Mouse (Mus musculus): ENCODE results near the gene Rgs8. TPM values are rescaled to one million over a fixed set of nuclear protein-coding genes. Genes with fewer than 3 reads are reported as not detected.

Rgs8 gene
- polyA plus RNA-seq, 1 experiment from 2014 or later, result 0.16 TPM

- no peaks in the 10 kb centered on the region for H3K9me3 ChIP-seq (ENCODE audit: low read length)
- peak overlapping the region; percentile 81 for H3K27ac ChIP-seq (ENCODE audit: low read length)
- H3K4me2 ChIP-seq (replicated peaks; ENCODE audit: low read depth, low read length), result peak overlapping the region; percentile 59
- WGBS, result 59% methylated on average over 12 of the region's 12 CpGs
- ATAC-seq (ENCODE audit: low FRiP score, low TSS enrichment), result no peak
- no peaks in the 10 kb centered on the region for H3K27me3 ChIP-seq (ENCODE audit: insufficient read depth, low read length)
- H3K4me1 ChIP-seq (ENCODE audit: insufficient read depth, low read length), result peaks cover 18% of the 10 kb centered on the region; the same call in 1 of the 2 replicates
- no peak overlapping the region for H3K9ac ChIP-seq (replicated peaks; ENCODE audit: low read length)
- H3K36me3 ChIP-seq (ENCODE audit: insufficient read depth, low read length), result 0 out of 2 replicates have a peak, but pooled peaks cover 2% of the 10 kb centered on the region
- H3K4me3 ChIP-seq (ENCODE audit: low read length), result no peak overlapping the region
These were observed 95.2 kb downstream of the Rgs8 start for GRCm38 (mm10) chr1:153747861-153748530.

DNA sequence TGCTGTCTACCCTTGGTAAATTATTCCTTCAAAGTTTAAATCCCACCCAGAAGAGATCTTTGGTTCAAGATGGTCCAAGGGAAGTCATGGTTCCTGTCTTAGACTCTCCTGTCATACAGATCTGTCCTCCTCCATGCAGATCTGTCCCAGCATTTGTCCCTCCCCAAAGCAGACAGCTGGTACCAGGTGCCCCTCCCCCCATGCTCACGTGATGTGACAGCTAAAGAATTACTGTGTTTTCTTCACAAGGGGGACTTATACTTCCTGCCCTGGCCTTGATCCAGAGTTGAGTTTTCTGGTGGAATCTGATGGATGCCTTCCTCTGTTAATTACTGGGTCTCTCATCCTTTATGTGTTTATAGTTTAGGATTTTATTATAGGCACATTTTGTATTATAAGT lies 95.7 kb downstream of the Rgs8 start:
- Histone ChIP-seq H3K4me2 (replicated peaks; ENCODE audit: low read depth, low read length) (peak overlapping the region; percentile 59), H3K4me3 (ENCODE audit: low read length) (no peak overlapping the region), H3K9ac (replicated peaks; ENCODE audit: low read length) (no peak overlapping the region), H3K27ac (ENCODE audit: low read length) (peak overlapping the region; percentile 81), H3K27me3 (ENCODE audit: insufficient read depth, low read length) (no peaks in the 10 kb centered on the region), H3K36me3 (ENCODE audit: insufficient read depth, low read length) (0 out of 2 replicates have a peak, but pooled peaks cover 2% of the 10 kb centered on the region), H3K4me1 (ENCODE audit: insufficient read depth, low read length) (peaks cover 18% of the 10 kb centered on the region; the same call in 1 of the 2 replicates), H3K9me3 (ENCODE audit: low read length) (no peaks in the 10 kb centered on the region)
- WGBS, result 7% methylated on average over 1 of the region's 1 CpGs
- ATAC-seq (ENCODE audit: low FRiP score, low TSS enrichment), result peak; percentile 36; the same call in 1 of the 2 replicates

GRCm38 (mm10) chr1:153749211-153749801 lies 96.5 kb downstream of the Rgs8 start, which contains the start of gene Rnasel:
Rnasel (plus strand) TSS chr1:153749426.
- Histone ChIP-seq H3K4me2 (replicated peaks; ENCODE audit: low read depth, low read length) (peak within 1 kb of the TSS; percentile 59), H3K9ac (replicated peaks; ENCODE audit: low read length) (peak within 1 kb of the TSS; percentile 74), H3K9me3 (ENCODE audit: low read length) (no peaks in the 10 kb centered on the region), H3K4me1 (ENCODE audit: insufficient read depth, low read length) (peaks cover 18% of the 10 kb centered on the region; the same call in 1 of the 2 replicates), H3K27ac (ENCODE audit: low read length) (peak within 1 kb of the TSS; percentile 81), H3K36me3 (ENCODE audit: insufficient read depth, low read length) (no peaks in the 10 kb centered on the region), H3K27me3 (ENCODE audit: insufficient read depth, low read length) (no peaks in the 10 kb centered on the region), H3K4me3 (ENCODE audit: low read length) (peak within 1 kb of the TSS; percentile 45)
- WGBS, result 3% methylated on average over 18 of the region's 18 CpGs
- peak; percentile 72 for ATAC-seq (ENCODE audit: low FRiP score, low TSS enrichment)

Other genes with a start within 250 kb of the Rgs8 start
- 0.21 and 0.50 TPM in 2 replicates for gene Shcbp1l, start 227.9 kb upstream of the Rgs8 start, polyA plus RNA-seq (2015; fragmentation: Nextera tagmentation; extraction: Ambion mirVana)
- 23.2 and 30.0 TPM in 2 replicates for gene Dhx9, start 165.4 kb upstream of the Rgs8 start, polyA plus RNA-seq (2015; fragmentation: Nextera tagmentation; extraction: Ambion mirVana)
- gene Npl, start 103.0 kb upstream of the Rgs8 start, polyA plus RNA-seq (2015; fragmentation: Nextera tagmentation; extraction: Ambion mirVana), result 23.9 and 25.2 TPM in 2 replicates
- 4.5 and 5.0 TPM in 2 replicates for gene Rgs16, start 87.3 kb downstream of the Rgs8 start, polyA plus RNA-seq (2015; fragmentation: Nextera tagmentation; extraction: Ambion mirVana)
- 10.7 and 12.4 TPM in 2 replicates for gene Rnasel, start 96.4 kb downstream of the Rgs8 start, polyA plus RNA-seq (2015; fragmentation: Nextera tagmentation; extraction: Ambion mirVana)
- gene Rgsl1, start 191.1 kb downstream of the Rgs8 start, polyA plus RNA-seq (2015; fragmentation: Nextera tagmentation; extraction: Ambion mirVana), result not detected in 2 replicates
- gene Teddm1b, start 221.3 kb downstream of the Rgs8 start, polyA plus RNA-seq (2015; fragmentation: Nextera tagmentation; extraction: Ambion mirVana), result 0.39 and 0.40 TPM in 2 replicates
- gene Teddm1a, start 238.7 kb downstream of the Rgs8 start, polyA plus RNA-seq (2015; fragmentation: Nextera tagmentation; extraction: Ambion mirVana), result not detected in 2 replicates
- gene Glul, start 246.9 kb downstream of the Rgs8 start, polyA plus RNA-seq (2015; fragmentation: Nextera tagmentation; extraction: Ambion mirVana), result 159 and 176 TPM in 2 replicates
- 0.58 and 0.67 TPM in 2 replicates for gene Teddm2, start 247.2 kb downstream of the Rgs8 start, polyA plus RNA-seq (2015; fragmentation: Nextera tagmentation; extraction: Ambion mirVana)

All from kidney, embryonic 16.5 days (tissue).